Mouse (Mus musculus) olfactory bulb, adult 2 months (tissue): ENCODE data around the gene Tctn1.

Experiments
- CTCF ChIP-seq: fragments of 200-500 bp; IDR thresholded peaks from 2 replicates; pipeline ENCODE4 v1.5.1; 2012; ENCODE audit warnings: low read depth, mild to moderate bottlenecking, low read length, moderate library complexity; ENCODE audit not compliant: insufficient read depth
- POLR2A ChIP-seq: fragments of 200-500 bp; IDR thresholded peaks from 2 replicates; pipeline ENCODE4 v1.6.1; 2012; ENCODE audit warnings: mild to moderate bottlenecking, low read depth, low read length, moderate library complexity; ENCODE audit not compliant: insufficient read depth

DNA sequence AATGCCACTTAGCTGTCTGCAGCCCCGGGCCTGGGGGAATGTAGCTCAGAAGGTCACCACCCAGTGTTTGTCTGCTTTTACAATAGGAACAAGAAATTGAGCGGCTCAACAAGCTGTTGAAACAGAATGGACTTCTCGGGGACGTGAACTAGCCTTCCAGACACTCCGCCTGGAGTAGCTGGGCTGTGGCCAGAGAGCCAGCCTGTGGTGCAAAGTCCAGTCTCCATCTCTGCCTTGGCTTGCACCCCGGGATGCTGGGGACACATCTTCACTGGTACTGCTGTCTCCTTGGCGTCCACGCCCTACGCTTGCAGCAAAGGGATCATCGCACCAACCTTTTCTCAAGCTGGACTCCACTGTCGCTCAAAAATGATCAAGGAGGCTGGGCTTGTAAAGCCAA is 23.7 kb downstream of the Tctn1 start:
- TF ChIP-seq POLR2A, result no peak
- TF ChIP-seq CTCF, result no peak
